Mouse (Mus musculus) adrenal gland, postnatal 0 days (tissue): ENCODE results near the gene Nlgn3. TPM values are rescaled to one million over a fixed set of nuclear protein-coding genes. Genes with fewer than 3 reads are reported as not detected.

Source experiments
- polyA plus RNA-seq: library from polyadenylated mRNA; unstranded; fragments of >200 nt; fragmentation: Nextera tagmentation; extraction: Ambion mirVana; gene quantifications from 2 replicates; pipeline ENCODE4 v1.2.1, GENCODE M21; 2015

Gene Nlgn3
- 6.4 and 9.3 TPM in 2 replicates for polyA plus RNA-seq

GRCm38 (mm10) chrX:101299055-101299454, at the start of gene Nlgn3:
TSS of gene Nlgn3 (plus strand) at chrX:101299168.

GRCm38 (mm10) chrX:101253952-101254729, 44.8 kb upstream of the Nlgn3 start, which contains the start of gene Foxo4:
TSS of gene Foxo4 (plus strand) at chrX:101254528.

GRCm38 (mm10) chrX:101263892-101264291, 35.1 kb upstream of the Nlgn3 start, which contains the start of gene Gm614:
TSS of gene Gm614 (minus strand) at chrX:101263992.

GRCm38 (mm10) chrX:101268025-101268754, 30.8 kb upstream of the Nlgn3 start, which contains the start of gene Il2rg:
TSS of gene Il2rg (minus strand) at chrX:101268255.

GRCm38 (mm10) chrX:101268755-101269124, 30.2 kb upstream of the Nlgn3 start, which contains the start of gene Gm20489:
TSS of gene Gm20489 (minus strand) at chrX:101269023.

GRCm38 (mm10) chrX:101273875-101274738, 24.9 kb upstream of the Nlgn3 start, which contains the start of gene Med12:
TSS of gene Med12 (plus strand) at chrX:101274030.

Other genes starting within 250 kb of the Nlgn3 start
- gene Tex11, start 239.5 kb upstream of the Nlgn3 start, polyA plus RNA-seq = 0.12 and 0.17 TPM in 2 replicates
- gene Slc7a3, start 213.1 kb upstream of the Nlgn3 start, polyA plus RNA-seq = 0.97 and 5.7 TPM in 2 replicates
- gene Snx12, start 76.6 kb upstream of the Nlgn3 start, polyA plus RNA-seq = 40.0 and 47.0 TPM in 2 replicates
- gene Foxo4, start 44.6 kb upstream of the Nlgn3 start, polyA plus RNA-seq = 0.84 and 1.4 TPM in 2 replicates
- gene Gm614, start 35.2 kb upstream of the Nlgn3 start, polyA plus RNA-seq = not detected in 2 replicates
- 6.8 and 10.3 TPM in 2 replicates for gene Il2rg, start 30.9 kb upstream of the Nlgn3 start, polyA plus RNA-seq
- not detected in 2 replicates for gene Gm20489, start 30.1 kb upstream of the Nlgn3 start, polyA plus RNA-seq
- gene Med12, start 25.1 kb upstream of the Nlgn3 start, polyA plus RNA-seq = 13.2 and 18.3 TPM in 2 replicates
- gene Gjb1, start 77.2 kb downstream of the Nlgn3 start, polyA plus RNA-seq = 8.1 and 8.6 TPM in 2 replicates
- gene Zmym3, start 121.7 kb downstream of the Nlgn3 start, polyA plus RNA-seq = 20.4 and 28.5 TPM in 2 replicates
- 130 and 162 TPM in 2 replicates for gene Nono, start 130.2 kb downstream of the Nlgn3 start, polyA plus RNA-seq
- gene Itgb1bp2, start 149.9 kb downstream of the Nlgn3 start, polyA plus RNA-seq = 0.71 and 2.5 TPM in 2 replicates
- 5.1 and 5.4 TPM in 2 replicates for gene Taf1, start 233.6 kb downstream of the Nlgn3 start, polyA plus RNA-seq